Mouse (Mus musculus): ENCODE results near the gene Atg4b.
A peak's percentile ranks its signal among the peaks of the same experiment; 100 is the strongest.

Atg4b gene

DNA sequence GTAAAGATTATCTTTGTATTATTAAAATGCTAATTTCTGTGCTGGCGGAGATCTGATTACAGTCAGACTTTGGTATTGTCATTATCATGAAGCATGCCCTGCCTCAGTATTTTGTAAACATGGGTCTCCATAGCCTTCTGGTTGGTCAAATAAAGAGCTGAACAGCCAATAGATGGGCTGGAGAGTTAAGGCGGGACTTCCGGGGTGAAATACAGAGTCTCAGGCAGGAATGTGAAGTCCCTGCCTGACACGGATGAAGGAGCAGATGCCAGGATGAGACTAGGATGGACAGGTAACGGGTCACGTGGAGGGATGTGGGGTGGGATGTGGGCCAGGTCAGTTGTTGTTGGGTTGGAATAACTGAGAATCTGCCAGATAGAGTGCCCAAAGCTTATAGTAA lies at the start of gene Atg4b:
Atg4b (plus strand) TSS at position 211 of the 400 bp plus-strand sequence.
- peak in 1 of 2 experiments; percentile 64 for DNase-seq

DNA sequence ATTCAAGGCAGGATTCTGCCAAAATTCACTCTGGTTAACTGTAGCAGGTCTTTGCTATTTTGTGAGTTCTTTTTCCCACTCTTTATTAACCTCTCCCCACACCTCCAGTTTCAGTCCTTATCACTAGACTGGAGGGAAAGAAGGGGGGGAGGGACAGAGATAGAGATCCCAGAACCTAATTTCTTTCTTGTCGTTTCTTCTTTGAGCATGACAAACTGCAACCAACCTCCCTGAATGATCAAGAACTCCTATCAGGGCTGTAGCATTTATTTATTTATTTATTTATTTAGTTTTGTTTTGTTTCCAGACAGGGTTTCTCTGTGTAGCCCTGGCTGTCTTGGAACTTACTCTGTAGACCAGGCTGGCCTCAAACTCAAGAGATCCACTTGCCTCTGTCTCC lies 49.2 kb upstream of the Atg4b start:
- no peak for DNase-seq

DNA sequence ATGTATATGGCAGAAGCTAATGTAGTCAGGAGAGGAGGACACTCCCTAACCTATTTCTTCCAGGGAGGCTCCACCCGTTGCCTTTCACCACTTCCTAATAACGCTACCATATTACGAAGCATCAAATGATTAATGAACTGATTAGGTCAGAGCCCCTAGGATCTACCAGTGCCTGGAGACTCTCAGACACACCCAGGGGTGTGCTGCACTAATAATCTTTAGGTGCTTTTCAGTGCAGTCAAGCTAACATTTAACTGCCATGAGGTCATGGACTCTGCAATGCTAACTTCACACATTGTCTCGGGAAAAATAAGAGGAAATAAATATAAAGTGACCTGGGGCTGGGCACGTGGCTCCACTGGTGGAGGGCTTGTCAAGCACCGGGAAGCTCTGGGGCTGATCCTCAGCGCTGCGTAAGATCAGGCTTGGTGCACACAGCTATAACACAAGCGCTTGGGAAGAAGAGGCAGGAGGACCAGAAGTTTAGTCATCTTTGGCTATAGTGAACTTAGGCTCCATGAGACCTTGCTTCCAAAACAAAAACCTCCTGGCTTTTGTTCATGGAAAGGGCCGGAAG lies 47.7 kb upstream of the Atg4b start:
- no peak for DNase-seq

DNA sequence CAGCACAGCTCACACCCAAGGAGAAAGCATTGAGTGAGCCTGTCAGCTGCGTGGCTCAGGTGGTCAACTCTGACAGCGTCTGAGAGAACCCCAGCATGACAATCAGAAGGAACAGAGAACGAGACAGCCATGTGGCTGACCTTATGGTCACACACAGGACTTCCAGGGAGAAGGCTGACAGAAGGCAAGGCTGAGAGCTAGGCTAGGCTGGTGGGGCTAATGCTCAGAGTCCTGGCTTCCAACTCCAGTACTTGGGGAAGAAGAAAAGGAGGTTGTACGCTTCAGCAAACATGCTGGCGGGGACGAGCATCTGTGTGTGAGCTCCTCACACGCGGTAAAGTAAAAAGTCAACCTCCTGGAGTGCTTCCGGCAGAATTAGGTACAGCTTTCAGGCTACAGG lies 47.0 kb upstream of the Atg4b start:
- no peak for DNase-seq

DNA sequence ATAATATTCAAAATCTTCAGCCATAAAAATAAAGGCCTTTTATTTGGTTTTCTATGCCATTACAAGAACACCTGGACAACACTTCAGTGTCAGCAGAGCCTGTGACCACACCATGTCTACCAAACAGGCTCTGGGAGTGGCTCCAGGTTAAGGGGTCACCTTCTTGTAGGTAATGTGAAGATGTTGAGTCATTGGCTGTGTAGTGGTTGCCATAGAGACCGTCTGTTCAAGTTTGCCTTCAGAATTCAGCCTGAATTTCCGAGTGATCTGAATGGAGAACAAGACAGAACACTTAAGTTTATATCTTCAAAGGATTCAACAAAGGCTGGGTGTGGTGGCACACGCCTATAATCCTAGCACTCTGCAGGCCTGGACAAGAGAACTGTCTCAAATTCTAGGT lies 45.9 kb upstream of the Atg4b start:
- DNase-seq, result no peak

DNA sequence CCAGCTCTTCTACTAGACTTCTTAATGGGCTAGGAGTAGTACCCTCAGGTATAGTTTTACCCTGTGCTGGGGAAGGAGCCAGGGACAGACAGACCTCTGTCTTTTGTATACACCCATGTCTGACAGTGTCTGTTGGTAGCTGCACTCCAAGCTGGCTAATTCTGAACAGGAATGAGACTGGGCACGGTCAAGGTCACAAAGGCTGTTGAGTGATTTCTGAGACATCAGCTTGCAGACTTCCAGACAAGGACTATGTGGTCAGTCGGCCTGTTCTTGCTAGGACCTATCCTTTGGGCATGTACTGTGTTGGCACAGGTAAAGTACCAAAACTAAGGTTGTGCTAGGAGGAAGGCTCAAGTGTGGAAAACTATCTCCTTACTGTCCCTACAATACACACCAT lies 35.1 kb upstream of the Atg4b start:
- no peak for DNase-seq

DNA sequence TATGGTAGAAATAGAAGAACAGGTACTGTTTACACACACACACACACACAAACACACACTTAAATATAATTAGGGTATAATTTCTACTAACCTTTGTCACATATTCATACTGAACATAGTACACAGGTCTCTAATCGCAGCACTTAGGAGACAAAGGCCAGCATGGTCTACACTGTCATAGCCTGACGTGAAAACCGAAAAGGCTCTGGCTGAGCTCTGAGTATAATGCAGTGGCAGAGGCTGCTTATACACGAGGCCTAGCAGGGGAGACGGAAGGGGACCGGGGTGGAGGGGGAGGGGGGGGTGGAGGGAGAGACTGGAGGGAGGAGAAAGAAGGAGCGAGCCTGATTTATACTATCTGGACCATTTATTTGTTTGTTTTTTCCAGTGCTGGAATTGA lies 29.7 kb upstream of the Atg4b start:
- DNase-seq, result no peak

DNA sequence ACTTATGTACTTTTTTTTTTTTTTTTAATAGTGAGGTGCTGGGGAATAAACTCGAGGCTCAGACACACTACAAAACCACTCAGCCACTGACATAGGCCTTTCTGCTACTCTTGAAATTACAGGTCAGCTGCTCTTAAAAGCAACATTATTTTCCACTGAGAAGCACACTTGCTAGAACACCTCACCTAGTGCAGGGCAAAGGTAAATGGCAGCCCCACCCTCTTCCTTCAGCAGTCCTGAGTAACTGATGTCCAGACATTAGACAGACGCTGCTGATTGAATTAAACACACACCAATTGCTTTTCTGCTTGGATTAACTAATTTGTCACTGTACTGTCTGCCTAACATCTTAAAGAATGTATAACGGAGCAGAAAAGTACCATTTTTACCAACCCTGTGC lies 26.7 kb upstream of the Atg4b start:
- DNase-seq, result peak; percentile 23 to 26

DNA sequence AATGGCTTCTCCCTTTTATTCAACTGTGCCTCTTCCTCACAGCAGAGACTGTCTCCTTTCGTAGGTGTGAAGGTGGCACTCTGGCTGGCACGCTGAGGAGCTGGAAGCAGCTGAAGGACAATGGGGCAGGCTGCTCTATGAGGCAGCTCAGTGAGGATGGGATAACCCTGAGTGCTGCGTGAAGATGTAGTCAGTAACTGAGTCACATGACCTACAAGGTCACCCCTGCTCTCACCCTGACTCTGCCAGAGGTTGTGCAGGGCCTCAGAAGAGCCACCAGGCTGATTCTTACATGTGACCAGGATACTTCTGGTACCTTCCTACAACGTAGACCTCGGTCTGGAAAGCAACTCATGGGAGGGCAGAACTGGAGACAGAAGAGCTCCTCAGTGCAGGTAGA lies 25.6 kb upstream of the Atg4b start:
- no peak for DNase-seq

DNA sequence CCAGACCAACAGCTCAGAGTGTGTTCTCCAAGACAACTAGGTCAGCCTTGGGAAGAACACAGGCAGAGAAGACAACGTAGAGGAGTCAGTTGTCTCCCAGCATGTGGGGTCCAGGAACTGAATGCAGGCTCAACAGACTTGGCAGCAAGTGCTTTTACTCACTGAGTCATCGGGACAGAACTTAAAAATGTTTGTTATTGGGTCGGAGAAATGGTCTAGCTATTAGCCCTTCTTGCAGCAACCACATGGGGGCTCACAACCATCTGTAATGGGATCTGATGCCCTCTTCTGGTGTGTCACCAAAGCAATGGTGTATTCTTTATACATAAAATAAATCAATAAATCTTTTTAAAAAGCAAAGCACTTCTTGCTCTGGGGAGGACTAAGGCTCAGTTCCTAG lies 25.2 kb upstream of the Atg4b start:
- no peak for DNase-seq

DNA sequence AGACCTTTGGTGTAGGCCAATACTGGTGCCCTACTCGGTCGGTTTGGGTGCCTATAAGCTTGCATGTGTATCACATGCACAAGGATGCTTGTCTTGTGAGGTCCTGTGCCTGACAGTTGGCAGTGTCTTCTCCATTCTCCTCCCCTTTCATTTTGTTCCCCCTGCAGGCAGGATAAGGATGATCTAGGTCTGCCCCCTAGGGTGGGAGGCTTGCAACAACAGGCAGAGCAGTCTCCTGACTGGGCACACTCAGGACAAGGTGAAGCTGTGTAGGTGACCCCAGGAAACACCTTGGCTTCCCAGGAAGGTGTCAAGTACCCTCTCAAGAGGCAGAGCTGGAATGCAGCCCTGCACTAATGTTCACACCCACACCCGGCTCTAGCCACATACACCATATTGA lies 24.3 kb upstream of the Atg4b start:
- DNase-seq, result peak; percentile 58 to 83

DNA sequence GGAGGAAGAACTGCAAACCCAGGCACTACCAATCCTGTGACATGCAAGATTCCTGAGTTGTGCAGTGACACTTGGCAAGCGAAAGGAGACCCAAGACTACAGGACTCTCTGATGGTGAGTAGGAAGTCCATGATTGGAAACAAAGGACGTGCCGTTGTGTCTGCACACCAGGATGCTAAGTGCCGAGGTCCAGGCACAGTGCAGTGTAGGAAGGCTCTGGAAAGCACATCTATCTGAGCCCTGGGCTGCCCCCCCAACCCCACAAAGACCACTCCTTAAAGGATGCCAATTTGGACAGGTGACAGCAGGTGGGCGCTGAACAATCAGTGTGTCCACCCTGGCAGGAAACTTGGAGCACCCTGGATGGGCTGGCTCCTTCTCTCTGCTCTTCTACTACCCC lies 20.2 kb upstream of the Atg4b start:
- DNase-seq, result peak in 1 of 2 experiments; percentile 22

DNA sequence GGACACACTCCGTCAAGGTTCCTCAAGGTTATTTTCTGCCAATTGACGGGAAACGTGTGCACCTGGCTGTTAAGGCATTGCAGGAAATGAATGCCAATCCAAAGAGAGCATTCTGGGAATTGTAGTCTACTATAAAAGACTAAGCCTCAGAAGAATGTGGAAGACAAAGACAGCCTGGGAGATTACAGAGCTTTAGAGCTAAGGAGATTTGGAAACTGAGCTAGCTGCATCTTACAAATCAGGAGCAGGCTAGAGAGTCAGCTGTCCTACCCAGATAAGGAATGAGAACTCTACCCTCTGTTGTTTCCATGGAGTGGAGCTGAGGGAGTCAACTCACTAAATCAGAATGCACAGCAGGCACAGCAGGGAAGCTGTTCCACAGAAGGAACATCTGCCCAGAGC lies 19.4 kb upstream of the Atg4b start:
- peak; percentile 39 to 67 for DNase-seq

DNA sequence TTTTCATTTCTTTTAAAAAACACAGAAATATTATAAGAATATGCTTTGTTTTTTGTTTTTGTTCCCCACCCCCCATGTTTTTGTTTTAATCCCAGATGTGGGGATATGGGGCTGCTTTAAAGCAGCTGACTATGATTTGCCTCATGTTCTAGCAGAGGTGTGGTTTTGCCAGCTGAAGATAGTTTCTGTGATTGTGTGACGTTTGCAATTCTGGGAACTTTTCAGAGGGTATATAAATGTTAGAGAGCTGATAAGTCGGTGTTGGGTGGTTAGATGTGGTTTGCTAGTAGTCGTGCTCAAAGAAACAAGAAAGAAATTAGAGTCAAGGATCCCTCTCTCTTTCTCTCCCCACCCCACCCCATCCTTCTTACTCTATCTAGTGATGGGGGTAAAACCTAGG lies 15.4 kb upstream of the Atg4b start:
- no peak for DNase-seq

DNA sequence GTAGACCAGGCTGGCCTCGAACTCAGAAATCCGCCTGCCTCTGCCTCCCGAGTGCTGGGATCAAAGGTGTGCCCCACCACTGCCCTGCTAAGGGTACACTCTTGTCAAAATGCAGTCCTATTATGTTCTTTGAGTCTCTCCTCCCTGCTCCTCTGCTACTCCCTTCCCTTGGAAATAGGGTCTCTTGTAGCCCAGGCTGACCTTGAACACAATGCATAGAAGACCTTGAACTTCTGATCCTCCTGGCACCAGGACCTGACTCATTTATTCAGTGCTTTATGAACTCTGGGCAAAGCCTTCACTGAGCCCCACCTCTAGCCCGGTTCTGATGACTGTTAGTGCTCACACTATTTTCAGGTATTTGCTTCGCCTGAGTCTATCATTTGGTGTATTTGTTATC lies 13.6 kb upstream of the Atg4b start:
- no peak for DNase-seq

DNA sequence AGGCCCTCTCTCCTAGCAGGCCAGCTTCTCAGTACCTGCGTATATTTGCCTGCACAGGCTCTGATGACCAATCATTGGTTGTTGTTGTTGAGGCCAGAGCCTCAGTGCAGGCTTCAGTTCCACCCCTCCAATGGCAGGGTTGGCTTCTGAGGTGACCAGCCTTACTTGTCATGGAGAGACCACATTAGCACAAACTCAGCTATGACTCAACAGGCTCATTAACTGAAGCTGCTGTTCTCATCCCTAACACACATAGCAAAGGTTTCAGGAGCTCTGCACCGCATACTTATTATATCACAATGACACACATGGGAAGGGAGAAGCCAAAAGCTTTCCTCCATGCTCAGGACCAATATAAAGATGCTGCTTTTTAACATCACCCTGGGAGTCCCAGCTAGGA lies 10.6 kb upstream of the Atg4b start:
- DNase-seq, result no peak

DNA sequence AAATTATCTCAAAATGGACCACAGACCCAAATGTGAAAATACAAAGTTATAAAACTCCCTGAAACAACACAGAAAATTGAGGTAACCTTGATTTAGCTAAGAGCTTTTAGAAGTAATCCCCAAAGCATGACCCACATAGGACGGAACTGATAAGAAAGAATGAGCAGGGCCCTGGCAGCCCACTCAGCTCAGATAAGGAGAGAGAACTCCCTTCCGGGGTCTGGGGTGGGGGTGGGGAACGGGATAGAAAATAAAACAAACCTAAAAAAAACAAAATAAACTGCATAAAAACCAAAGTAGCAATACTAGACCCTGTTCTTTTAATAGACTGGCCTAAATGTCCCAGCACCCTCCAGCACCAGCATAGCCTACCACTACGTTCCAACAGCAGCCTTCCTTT lies 9.3 kb upstream of the Atg4b start:
- no peak for DNase-seq

DNA sequence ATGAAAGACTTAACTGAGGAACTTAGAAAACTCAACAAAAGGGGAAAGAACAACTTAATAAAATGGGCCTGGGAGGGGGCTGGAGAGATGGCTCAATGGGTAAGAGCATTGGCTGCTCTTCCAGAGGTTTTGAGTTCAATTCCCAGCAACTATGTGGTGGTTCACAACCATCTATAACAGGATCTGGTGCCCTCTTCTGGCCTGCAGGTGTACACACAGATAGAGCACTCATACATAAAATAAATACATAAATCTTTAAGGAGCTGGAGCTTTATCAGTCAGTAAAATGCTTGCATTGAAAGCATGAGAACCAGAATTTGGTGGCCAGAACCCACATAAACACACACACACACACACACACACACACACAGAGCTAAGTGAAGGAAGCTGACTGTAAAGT lies 8.4 kb upstream of the Atg4b start:
- DNase-seq, result no peak

DNA sequence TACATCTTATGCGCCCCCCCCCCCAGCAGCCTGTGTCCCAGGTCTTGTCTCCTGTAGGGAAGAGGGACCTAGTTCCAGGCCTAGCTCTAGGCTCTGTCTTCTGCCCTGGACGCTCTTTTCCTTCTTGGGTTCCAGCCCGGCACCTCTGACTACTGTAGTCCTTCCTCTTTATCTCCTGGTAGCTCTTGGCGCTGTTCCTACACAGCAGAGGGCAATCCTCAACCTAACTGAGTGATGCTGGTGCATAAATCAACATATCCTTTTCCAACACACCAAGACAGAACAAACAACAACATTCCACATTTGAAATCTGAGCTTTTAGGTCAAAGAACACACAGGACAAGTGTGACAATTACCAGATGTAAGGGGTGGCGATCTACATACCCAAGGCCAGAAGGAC lies 5.1 kb upstream of the Atg4b start:
- no peak for DNase-seq

DNA sequence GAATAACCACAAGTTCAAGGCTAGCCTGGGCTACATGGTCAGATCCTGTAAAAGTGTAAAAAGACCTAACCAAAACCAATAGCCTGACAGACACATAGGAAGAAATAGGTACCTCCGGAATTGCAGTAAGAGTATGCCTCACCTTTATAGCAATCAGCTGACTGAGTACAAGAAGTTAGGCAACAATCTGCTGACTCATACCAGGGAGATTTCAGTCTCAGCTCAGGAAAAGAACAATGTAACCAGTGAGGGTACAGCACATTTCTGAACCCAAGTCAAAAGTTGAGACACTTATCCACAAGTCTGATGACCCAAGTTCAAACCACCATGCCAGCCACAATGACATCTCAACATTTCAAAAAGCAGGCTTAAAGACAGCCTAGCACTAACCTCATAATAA lies 2.8 kb upstream of the Atg4b start:
- no peak for DNase-seq

DNA sequence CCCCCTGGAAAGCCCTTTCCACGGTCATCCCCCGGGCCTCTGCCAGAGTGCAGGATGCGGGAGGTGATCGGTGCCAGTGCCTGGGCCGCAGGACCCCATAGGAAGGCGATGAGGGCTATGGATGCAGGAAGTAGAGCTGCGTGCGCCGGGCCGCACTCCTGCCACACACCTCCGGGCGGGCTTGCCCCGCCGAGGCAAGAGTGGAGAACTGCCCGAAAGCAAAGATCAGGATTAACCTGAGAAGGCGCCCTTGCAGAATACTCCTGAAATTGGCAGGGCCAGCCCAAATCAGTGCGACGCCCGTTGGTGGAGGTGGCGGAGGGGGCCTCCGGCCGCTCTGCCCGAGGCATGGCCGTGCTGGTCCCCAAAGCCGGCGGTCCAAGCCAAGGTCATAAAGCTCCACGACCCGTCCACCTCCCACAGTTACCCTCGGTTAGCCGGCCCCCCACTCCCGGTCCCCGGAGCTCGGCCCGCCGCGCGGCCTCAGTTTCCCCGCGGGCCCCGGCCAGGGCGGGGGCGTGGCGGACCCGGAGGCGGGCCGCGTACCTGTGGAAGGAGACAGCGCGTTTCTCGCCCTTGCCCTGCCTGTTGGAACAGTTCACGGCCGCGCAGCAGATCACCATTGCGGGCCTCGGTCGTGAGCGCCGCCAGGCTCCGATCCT lies 2.7 kb downstream of the Atg4b start:
- peak in 1 of 2 experiments; percentile 52 for DNase-seq

DNA sequence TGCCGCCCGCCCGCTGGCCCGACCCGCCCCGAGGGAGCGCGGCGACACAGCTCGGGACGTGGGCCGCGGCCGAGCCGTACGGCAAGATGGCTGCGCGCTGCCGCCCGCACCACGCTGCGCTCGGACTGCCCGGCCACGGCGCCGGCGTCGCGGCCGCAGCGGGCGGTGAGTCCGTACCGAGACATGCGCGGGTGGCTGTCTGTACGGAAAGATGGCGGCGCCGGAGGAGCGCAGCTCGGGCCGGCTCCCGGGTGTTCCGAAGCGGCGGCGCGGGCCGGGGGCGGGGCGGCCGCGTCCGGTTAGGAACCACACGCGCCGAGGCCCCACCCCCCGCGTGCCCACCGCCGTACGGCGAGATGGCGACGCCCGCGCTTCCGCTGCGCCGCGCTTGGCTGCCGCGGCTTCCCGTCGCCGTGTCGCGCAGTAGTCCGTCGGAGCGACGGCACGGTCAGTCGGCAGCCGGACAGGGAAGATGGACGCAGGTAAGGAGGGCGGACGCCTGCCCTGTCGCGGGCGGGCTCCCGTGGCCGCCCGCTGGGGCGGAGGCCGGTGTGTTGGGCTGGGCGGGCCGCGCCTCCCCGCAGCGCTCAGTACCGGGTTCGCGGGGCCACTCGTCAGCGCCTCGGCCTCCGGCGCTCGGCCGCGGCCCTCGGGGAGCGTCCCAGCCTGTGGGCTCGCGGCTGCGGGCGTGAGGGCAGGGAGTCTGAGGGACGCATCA lies 3.4 kb downstream of the Atg4b start, which contains the start of gene Thap4:
Thap4 (minus strand) TSS at position 292 of the 718 bp plus-strand sequence.
- peak; percentile 95 to 98 for DNase-seq

DNA sequence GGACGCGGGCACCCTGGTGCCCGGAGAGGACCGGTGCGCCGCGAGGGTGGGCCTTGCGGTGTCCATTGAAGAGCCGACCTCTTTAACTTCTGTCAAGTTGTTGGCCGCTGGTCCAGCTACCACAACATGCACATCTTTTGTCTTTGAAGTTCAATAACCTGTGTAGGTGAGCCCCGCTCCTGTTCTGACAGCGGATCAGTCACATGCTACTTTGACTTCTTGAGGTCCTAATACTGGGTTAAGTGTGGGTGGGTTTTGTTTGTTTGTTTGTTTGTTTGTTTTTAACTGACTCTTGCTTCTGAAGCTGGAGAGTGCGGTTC lies 4.0 kb downstream of the Atg4b start:
- no peak for DNase-seq

DNA sequence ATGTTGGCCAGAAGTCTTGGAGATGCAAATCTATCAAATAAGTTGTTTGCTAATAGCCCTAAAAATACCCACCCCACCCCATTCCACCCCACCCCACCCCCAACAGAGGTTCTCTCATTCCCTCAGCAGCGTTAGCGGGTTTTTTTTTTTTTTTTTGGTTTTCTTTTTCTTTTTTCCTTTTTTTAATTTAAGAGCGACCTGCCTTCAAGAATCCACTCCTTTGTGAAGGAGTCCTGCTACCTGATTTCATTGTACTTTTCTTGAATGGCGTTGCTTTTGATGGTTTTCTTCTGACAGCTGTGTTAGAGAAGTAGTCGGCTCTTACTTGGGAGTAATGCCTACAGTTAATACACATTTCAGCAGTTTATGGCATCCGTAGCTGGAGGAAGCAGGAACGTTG lies 4.3 kb downstream of the Atg4b start:
- DNase-seq, result no peak

DNA sequence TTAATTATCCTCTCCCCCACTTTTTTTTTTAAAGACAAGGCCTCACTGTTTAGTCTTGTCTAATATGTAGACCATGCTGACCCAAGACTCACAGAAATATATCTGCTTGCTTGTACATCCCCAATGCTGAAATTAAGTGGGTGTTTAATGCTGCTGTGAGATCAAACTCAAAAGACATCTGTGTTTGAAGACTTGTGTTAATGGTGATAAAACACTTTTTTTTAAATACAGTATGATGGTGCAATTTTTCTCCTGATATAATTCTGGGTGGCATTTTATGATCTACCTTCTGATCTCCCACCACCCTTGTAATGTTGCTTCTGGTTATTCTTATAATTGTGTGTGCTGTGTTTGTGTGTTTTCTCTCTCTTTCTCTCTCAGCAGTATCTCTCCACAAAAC lies 4.9 kb downstream of the Atg4b start:
- DNase-seq, result no peak

All from kidney, postnatal 36 days (tissue).